Mouse (Mus musculus): ENCODE results near the gene Lrfn2. TPM values are rescaled to one million over a fixed set of nuclear protein-coding genes. Genes with fewer than 3 reads are reported as not detected.

Gene Lrfn2
- total and polyA plus RNA-seq, 3 experiments, result not detected

DNA sequence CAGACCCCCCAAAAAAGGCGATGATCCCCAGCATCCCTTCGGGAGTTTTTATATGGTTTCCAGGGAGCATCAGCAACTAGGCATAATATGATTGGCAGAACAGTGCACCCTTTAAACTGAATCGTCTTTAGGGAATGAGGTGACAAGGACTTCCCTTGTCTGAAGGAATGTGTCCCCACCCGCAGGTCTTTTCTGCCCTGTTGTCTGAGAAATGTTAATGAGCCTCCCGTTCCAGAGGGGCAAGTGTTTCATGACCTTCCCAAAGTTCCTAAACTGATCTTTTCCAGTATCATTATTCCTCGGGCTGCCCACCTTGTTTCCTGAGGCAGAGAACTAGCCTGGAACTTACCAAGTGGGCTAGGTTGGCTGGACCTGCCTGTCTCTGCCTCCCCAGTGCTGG is 40.7 kb downstream of the Lrfn2 start:
- in situ Hi-C loops (cut with MboI; ENCODE audit: low pct_ligation_motif_present, low pct_unique_long_range_greater_than_20kb, low sequenced_read_pairs) (no loop called here), dilution Hi-C loops (cut with MboI; ENCODE audit: extremely low pct_ligation_motif_present, extremely low pct_unique_long_range_greater_than_20kb, low sequenced_read_pairs) (no loop called here)
- no peaks in the 10 kb centered on the region for H3K36me3 ChIP-seq (replicated peaks in 1 of 2; ENCODE audit: control insufficient read depth in 1 of 2, insufficient read depth in 1 of 2, low read length in 1 of 2)
- TF ChIP-seq MYC (IDR thresholded peaks at IDR 0.05; ENCODE audit: low read depth, low read length), result no peak
- no peak for TF ChIP-seq JUND (conservative IDR thresholded peaks at IDR 0.05; ENCODE audit: low read depth, low read length)
- no peak for TF ChIP-seq HCFC1 (IDR thresholded peaks at IDR 0.05; ENCODE audit: low read depth, low read length)
- TF ChIP-seq NELFE (IDR thresholded peaks at IDR 0.05; ENCODE audit: low read depth, low read length), result no peak
- no peak for TF ChIP-seq ETS1 (conservative IDR thresholded peaks at IDR 0.05; ENCODE audit: low read depth, low read length)
- no peak for TF ChIP-seq BHLHE40 (IDR thresholded peaks at IDR 0.05; ENCODE audit: low read depth, low read length)
- no peak for TF ChIP-seq ZNF384 (IDR thresholded peaks at IDR 0.05; ENCODE audit: low read depth, low read length)
- TF ChIP-seq UBTF (IDR thresholded peaks at IDR 0.05; ENCODE audit: low read depth, low read length), result no peak
- TF ChIP-seq ELF1 (IDR thresholded peaks at IDR 0.05; ENCODE audit: low read depth, low read length), result no peak
- H3K4me2 ChIP-seq (ENCODE audit: insufficient read depth, low read depth, poor library complexity, severe bottlenecking), result no peak overlapping the region
- H3K4me3 ChIP-seq (replicated peaks in 1 of 3; ENCODE audit: low read depth in 2 of 3, low read length in 2 of 3, poor library complexity in 1 of 3), result no peak overlapping the region
- no peaks in the 10 kb centered on the region for H3K79me2 ChIP-seq (replicated peaks; ENCODE audit: control insufficient read depth, extremely low read depth, insufficient read depth, poor library complexity, severe bottlenecking)
- no peaks in the 10 kb centered on the region for H3K27me3 ChIP-seq (replicated peaks)
- H3K9ac ChIP-seq (ENCODE audit: insufficient read depth, low read depth), result no peak overlapping the region
- H3K4me1 ChIP-seq (ENCODE audit: control insufficient read depth in 1 of 2, insufficient read depth in 2 of 2), result no peaks in the 10 kb centered on the region
- no peak overlapping the region for H3K27ac ChIP-seq (ENCODE audit: insufficient read depth, low read depth)
- no peak for DNase-seq (ENCODE audit: extremely low read depth)
- H3K9me3 ChIP-seq (replicated peaks; ENCODE audit: low read length), result peaks cover 81% of the 10 kb centered on the region

- Histone ChIP-seq H3K27me3 (replicated peaks) (no peaks in the 10 kb centered on the region), H3K9ac (ENCODE audit: insufficient read depth, low read depth) (no peak overlapping the region), H3K4me1 (ENCODE audit: control insufficient read depth in 1 of 2, insufficient read depth in 2 of 2) (no peaks in the 10 kb centered on the region), H3K79me2 (replicated peaks; ENCODE audit: control insufficient read depth, extremely low read depth, insufficient read depth, poor library complexity, severe bottlenecking) (no peaks in the 10 kb centered on the region), H3K4me3 (replicated peaks in 1 of 3; ENCODE audit: low read depth in 2 of 3, low read length in 2 of 3, poor library complexity in 1 of 3) (no peak overlapping the region), H3K9me3 (replicated peaks; ENCODE audit: low read length) (peaks cover 82% of the 10 kb centered on the region), H3K4me2 (ENCODE audit: insufficient read depth, low read depth, poor library complexity, severe bottlenecking) (no peak overlapping the region), H3K36me3 (replicated peaks in 1 of 2; ENCODE audit: control insufficient read depth in 1 of 2, insufficient read depth in 1 of 2, low read length in 1 of 2) (no peaks in the 10 kb centered on the region), H3K27ac (ENCODE audit: insufficient read depth, low read depth) (no peak overlapping the region)
- DNase-seq (ENCODE audit: extremely low read depth), result no peak
- in situ Hi-C loops (cut with MboI; ENCODE audit: low pct_ligation_motif_present, low pct_unique_long_range_greater_than_20kb, low sequenced_read_pairs) (no loop called here), dilution Hi-C loops (cut with MboI; ENCODE audit: extremely low pct_ligation_motif_present, extremely low pct_unique_long_range_greater_than_20kb, low sequenced_read_pairs) (no loop called here)
- TF ChIP-seq RCOR1 (conservative IDR thresholded peaks at IDR 0.05; ENCODE audit: low read depth, low read length) (no peak), ZMIZ1 (IDR thresholded peaks at IDR 0.05; ENCODE audit: low read depth, low read length) (no peak), MEF2A (IDR thresholded peaks at IDR 0.05; ENCODE audit: borderline replicate concordance, low read depth, low read length) (no peak), ZC3H11A (IDR thresholded peaks at IDR 0.05; ENCODE audit: low read depth, low read length) (no peak), CHD2 (IDR thresholded peaks at IDR 0.05; ENCODE audit: low read length) (no peak), RAD21 (IDR thresholded peaks at IDR 0.05; ENCODE audit: low read depth, low read length) (no peak), NRF1 (IDR thresholded peaks at IDR 0.05; ENCODE audit: low read depth, low read length) (no peak), POLR2A (IDR thresholded peaks at IDR 0.05; ENCODE audit: low read depth, low read length) (no peak), CTCF (conservative IDR thresholded peaks at IDR 0.05 in 1 of 2, IDR thresholded peaks at IDR 0.05 in 1 of 2; ENCODE audit: low read depth in 2 of 2, low read length in 2 of 2) (no peak), JUND (conservative IDR thresholded peaks at IDR 0.05; ENCODE audit: low read depth, low read length) (no peak), EP300 (IDR thresholded peaks at IDR 0.05; ENCODE audit: low read length) (no peak)
These were observed 41.2 kb downstream of the Lrfn2 start for GRCm38 (mm10) chr17:48973394-48973793.
